Mouse (Mus musculus) kidney, adult 2 months (tissue): ENCODE data around the gene Asic3.

Source experiments
- CTCF ChIP-seq: fragments of 200-500 bp; conservative IDR thresholded peaks from 2 replicates; pipeline ENCODE4 v1.5.1; 2011; ENCODE audit warnings: low read depth, mild to moderate bottlenecking, control low read depth, low read length, moderate library complexity, mixed read lengths; ENCODE audit not compliant: insufficient read depth, insufficient read length
- POLR2A ChIP-seq: fragments of 200-500 bp; IDR thresholded peaks from one replicate; pipeline ENCODE4 v1.6.1; 2011; ENCODE audit warnings: low read depth, low read length, control low read depth

- TF ChIP-seq POLR2A (no peak), CTCF (no peak)
Measured at GRCm38 (mm10) chr5:24380499-24380898, 32.7 kb upstream of the Asic3 start.
